Mouse (Mus musculus) urinary bladder, adult 2 months (tissue): ENCODE measurements around the gene Slc27a1. TPM values are rescaled to one million over a fixed set of nuclear protein-coding genes. Genes with fewer than 3 reads are reported as not detected.
A peak's percentile ranks its signal among the peaks of the same experiment; 100 is the strongest.
"Not testable (repeated sequence)": the region's sequence is repeated elsewhere in the genome, so short reads cannot be mapped to it uniquely, and the experiment has no call there.

ENCODE experiments used
- DNase-seq: peaks from one replicate; pipeline ENCODE4 v3.0.0; 2022; ENCODE audit warnings: low spot score
- polyA plus RNA-seq: library from polyadenylated mRNA; depleted of rRNA; stranded (reverse); fragments of >200 nt; gene quantifications from 2 replicates; pipeline ENCODE4 v1.2.3, GENCODE M21; 2012; rRNA removed

Slc27a1 gene
- polyA plus RNA-seq = 57.3 and 63.8 TPM in 2 replicates

GRCm38 (mm10) chr8:71568387-71568937 is at the start of gene Slc27a1:
Gene Slc27a1, plus strand, starts transcription at chr8:71568882.
- no peak for DNase-seq

DNA sequence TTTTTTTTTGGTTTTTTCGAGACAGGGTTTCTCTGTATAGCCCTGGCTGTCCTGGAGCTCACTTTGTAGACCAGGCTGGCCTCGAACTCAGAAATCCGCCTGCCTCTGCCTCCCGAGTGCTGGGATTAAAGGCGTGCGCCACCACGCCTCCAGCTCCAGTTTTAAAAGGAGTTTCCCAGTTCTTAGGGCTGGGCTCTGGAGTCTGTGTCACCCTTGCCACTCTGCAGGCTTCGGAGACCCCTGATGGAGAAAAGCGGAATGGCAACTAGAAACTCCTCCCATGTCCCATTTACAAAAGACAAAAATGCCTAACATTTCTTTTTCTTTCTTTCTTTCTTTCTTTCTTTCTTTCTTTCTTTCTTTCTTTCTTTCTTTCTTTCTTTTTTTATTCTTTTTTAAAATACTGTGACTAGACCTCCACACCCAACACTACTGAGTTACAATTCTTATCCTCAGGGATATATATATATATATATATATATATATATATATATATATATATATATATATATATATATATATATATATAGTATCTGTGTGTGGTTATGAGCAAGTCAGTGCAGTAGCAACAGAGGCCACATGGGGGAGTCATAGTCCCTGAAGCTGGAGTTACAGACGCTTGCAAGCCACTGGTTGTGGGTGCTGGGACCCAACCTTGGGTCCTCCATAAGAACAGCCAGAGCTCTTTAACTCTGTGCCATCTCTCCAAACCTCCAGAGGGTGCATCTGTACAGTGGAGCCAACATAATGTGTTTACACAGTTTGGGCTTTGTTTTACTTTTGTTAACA is 49.5 kb upstream of the Slc27a1 start:
- DNase-seq = not testable (repeated sequence)

DNA sequence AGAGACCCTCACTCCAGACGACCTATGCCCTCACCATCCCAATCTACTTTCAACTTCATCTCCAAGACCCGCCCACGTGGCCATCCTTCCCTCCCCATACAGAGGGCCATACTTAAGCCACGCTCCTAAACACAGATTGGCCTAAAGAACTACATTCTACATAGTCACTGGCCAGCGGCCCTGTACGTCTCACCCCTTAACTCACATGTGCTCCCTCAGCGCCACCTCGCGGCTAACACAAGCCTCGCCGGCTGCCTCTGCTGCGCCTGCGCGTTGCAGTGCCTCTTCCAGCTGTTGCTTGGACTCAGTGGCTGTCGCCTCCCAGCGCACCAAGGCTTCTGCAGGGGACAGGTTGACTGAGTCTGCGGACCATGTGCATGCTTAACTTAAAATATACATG is 47.0 kb upstream of the Slc27a1 start:
- peak; percentile 91 for DNase-seq

GRCm38 (mm10) chr8:71525226-71526050 is 43.2 kb upstream of the Slc27a1 start, which contains the start of gene Ccdc194:
Gene Ccdc194, minus strand, starts transcription at chr8:71525711.
- no peak for DNase-seq

- DNase-seq = no peak
These were observed 42.4 kb upstream of the Slc27a1 start for GRCm38 (mm10) chr8:71526272-71526671.

DNA sequence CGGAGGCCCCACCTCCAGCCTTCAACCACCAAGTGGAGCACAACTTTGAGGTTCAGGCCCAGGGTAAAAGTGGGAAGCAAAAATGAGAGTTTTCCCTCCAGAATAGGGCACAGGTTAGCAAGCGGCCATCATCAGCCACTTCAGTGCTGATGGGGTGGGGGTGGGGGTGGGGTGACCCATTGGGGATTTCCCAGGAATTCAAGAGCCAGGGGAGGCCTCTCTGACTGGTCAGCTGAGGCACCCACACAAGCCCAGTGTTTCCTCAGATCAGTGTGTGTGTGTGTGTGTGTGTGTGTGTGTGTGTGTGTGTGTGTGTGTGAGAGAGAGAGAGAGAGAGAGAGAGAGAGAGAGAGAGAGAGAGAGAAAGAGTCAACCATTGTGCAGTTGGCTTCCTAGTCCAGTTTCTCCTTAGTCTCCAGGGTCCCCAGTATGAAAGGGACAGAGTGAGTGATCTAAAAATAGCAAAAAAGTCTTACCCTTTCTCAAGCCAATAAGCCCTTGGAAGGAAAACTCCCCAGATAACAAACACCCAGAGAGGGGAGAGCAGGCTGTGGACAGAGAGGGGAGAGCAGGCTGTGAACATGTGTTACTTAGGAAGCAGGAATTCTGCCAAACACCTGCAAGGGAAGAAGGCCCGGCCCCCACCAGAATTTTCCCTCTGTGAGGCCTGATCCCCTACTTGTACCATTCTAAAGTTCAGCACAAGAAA is 41.4 kb upstream of the Slc27a1 start:
- no peak for DNase-seq

GRCm38 (mm10) chr8:71528362-71529073 is 40.2 kb upstream of the Slc27a1 start:
- no peak for DNase-seq

DNA sequence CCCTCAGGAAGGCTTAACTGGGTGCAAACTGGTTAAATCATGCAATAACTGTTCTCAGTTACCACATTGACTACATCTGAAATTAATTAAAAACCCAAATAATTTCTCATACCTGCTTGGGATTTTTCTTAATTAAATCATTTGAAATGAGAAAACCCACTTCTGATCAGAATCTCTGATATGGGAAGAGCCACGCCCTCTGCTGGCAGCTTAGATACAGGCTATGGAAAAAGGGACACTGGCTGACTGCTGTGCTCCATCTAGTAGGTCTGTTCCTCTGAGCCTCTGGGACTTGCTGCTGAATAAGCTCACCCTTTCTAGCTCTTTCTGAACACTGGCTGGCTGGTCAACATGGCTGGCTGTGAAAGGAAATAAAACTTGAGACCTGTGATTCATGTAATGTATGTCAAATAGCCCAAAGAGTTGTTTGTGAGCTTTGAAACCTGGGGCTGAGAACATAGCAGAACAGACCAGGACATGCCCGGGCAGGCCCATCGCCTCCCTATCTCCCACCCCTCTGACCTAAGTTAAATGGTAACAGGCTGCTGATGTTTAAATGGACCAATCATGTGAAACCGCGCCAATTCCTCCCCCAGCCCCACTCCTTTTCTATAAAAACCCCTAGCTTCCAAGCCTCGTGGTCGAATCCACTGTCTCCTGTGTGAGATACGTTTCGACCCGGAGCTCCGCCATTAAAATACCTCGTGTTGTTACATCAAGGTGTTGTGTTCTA is 37.8 kb upstream of the Slc27a1 start:
- not testable (repeated sequence) for DNase-seq

GRCm38 (mm10) chr8:71534263-71534810 is 34.3 kb upstream of the Slc27a1 start:
- DNase-seq = no peak

GRCm38 (mm10) chr8:71535663-71536062 is 33.0 kb upstream of the Slc27a1 start:
- no peak for DNase-seq

DNA sequence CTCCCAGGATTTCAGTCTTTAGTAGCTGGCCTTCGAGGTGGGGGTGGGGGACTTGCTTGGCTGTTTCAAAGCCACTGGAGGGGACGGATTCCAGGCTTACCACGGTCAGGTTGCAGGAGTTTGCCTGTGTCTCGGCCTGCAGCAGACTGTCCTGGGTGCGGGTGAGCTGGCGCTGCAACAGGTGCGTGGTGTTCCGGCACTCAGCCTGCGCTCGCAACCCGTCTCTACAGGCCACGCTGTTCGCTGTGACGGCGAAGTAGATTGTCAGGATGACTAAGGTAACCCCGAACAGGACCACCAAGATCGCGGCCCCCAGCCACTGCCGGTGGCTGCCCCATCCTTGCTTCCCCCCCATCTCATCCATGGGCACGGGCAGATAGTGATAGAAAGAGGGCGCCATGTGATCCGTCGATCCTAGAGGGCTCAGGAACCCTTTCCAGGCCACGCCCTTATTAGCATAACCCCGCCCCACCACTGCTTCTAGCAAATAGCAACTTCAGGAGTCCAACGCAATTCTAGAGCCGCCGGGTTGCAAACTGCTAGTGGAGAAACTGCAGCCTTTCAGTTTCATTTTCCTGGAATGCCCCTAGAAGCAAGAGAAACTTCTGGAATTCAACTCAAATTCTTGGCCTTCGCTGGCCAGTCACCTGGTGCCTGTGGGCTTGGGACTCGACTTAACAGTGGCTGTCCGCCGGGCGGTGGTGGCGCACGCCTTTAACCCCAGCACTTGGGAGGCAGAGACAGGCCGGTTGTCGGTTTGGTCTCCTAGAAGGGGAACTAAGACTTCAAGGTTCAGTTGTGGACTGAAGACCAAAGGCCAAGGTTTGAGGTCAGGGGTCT is 31.4 kb upstream of the Slc27a1 start, which contains the start of gene Bst2:
TSS of gene Bst2 (minus strand) at position 429 of the 840 bp plus-strand sequence.
- DNase-seq = peak; percentile 57

DNA sequence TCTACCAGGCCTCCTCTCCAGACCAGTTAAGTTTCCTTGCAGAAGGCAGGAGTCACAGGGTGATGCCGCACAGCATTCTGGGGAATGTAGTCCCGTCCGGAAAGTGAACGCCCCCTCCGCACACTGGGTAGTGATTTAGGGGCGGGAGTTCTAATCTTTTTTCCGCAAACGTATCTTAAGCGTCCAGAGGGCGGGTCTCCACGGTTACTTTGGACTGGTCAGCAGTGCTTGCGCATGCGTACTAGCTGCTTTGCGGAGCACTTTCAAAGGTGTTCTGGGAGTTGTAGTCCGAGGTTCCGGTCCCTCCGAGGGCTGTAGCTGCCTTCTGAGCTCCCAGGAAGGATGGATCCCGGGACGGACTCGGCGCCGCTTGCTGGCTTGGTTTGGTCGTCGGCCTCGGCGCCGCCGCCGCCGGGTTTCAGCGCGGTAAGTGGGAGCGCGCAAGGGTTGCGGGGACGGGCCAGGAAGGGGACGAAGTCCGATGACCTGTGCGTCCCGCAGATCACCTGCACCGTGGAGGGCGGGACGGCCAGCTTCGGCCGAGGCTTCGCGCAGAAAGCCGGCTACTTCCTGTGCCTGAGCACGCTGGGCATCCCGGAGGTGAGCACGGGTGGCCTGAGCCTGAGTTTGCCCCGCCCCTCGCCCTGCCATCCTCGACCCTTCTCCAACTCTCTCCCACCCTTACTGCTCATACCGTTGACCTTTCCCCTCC is 25.9 kb upstream of the Slc27a1 start, which contains the start of gene Mvb12a:
TSS of gene Mvb12a (plus strand) at position 291 of the 712 bp plus-strand sequence.
- DNase-seq = peak; percentile 73

GRCm38 (mm10) chr8:71543755-71544154 is 24.9 kb upstream of the Slc27a1 start:
- DNase-seq = no peak

- no peak for DNase-seq
These were observed 23.6 kb upstream of the Slc27a1 start for GRCm38 (mm10) chr8:71545053-71545452.

DNA sequence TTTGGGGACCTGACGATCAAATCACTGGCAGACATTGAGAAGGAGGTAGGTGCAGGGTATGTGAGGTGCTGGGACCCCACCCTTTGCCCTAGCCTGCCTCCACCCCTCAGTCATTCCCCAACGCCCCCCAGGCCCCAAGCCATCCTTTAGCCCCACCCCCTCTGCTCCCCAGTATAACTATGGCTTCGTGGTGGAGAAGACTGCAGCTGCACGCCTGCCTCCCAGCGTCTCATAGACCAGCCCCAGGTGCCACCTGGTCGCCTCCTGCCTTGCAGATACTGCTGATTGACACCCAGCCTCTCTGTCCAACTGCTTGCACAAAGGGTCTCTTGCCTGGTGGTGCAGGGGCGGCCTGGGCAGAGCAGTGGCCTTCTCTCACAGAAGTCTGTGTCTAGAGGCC is 21.1 kb upstream of the Slc27a1 start:
- DNase-seq = no peak

DNA sequence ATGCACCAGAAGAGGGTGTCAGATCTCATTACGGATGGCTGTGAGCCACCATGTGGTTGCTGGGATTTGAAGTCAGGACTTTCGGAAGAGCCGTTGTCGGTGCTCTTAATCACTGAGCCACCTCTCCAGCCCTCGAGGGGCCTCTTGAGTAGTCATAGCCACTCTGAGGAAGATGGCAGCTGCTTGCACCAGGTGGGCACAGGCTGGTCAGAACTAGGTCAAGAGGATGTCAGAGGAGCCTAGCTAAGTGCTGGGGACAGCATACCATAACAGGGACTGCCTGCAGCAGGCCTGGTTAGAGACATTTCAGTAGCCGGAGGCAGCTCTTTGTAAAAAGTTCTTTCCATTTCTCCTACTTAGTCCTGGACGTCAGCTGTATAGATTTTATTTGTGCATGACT is 17.9 kb upstream of the Slc27a1 start:
- no peak for DNase-seq

DNA sequence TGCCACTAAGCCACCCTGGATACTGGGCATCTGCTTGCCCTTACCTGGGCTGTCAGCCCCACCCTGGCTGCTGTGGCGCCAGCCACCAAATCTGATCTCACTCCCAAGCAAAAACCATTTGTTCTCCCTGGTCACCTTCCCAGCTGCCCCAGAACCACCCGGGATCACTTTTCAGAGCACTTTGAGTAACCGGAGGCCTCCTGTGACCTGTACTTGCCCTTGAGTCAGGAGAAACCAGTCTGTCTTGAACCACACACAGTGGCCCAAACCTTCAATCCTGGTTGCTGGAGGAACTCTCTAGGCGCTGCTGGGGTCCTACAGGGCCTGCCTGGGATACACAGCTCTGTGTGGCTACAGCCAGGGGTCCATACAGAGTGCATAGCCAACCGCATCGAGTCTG is 15.9 kb upstream of the Slc27a1 start:
- DNase-seq = no peak

DNA sequence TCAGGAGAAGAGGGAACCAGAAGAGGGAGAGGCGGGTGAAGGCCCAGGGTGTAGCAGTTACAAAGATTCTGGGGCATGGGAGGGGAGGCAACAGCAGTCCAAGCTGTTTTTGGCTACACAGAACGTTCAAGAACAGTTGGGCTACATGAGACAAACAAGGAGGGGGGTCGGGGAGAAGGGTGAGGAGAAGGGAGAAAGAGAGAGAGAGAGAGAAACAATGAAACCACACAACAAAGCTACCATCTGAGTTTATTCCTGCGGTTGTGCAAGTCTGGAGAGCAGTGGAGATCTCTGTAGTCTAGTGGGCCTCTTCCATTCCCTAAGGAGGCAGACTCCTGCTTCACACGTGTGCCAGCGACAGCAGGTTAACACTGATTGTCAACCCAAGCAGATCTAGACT is 14.7 kb upstream of the Slc27a1 start:
- no peak for DNase-seq
